14 mouse cellular contexts compared by ENCODE assay signal in genomic region chr4:41681947-41682346, GRCm38 (mm10). TPM values are rescaled to one million over a fixed set of nuclear protein-coding genes. Genes with fewer than 3 reads are reported as not detected.
DNase-seq lines count a peak whose midpoint lies in the region; ATAC-seq and TF ChIP-seq lines count a peak whose summit lies in the region.
"Had no signal": no experiment of that assay in that cellular context is flagged by ENCODE, and none has a peak within 500 bp of the region (broad histone marks: within the 10 kb centered on the region; RNA-seq: fewer than 3 reads in every experiment).

No protein-coding gene starts in this region.

- no peaks in the 10 kb centered on the region for H3K36me3 ChIP-seq in hindbrain, embryonic 12.5 days
- H3K36me3 ChIP-seq in hindbrain, postnatal 0 days (ENCODE audit: insufficient read depth, low read length): no peaks in the 10 kb centered on the region
- peaks cover 7% of the 10 kb centered on the region for H3K36me3 ChIP-seq in midbrain, embryonic 11.5 days (ENCODE audit: control insufficient read depth, insufficient read depth, low read length)
- no peaks in the 10 kb centered on the region for H3K36me3 ChIP-seq in midbrain, embryonic 15.5 days (replicated peaks)
- peaks cover 11% of the 10 kb centered on the region for H3K36me3 ChIP-seq in forebrain, embryonic 12.5 days (replicated peaks)
- no peaks in the 10 kb centered on the region for H3K36me3 ChIP-seq in hindbrain, embryonic 13.5 days
- H3K36me3 ChIP-seq: liver, embryonic 12.5 days had no signal

- 0 out of 2 replicates have a peak overlapping the region, but pooled peaks have one; percentile 36 for H3K4me2 ChIP-seq in hindbrain, embryonic 12.5 days (replicated peaks)
- H3K4me2 ChIP-seq in hindbrain, postnatal 0 days (ENCODE audit: low read depth, low read length): no peak overlapping the region
- no peak overlapping the region for H3K4me2 ChIP-seq in midbrain, embryonic 11.5 days
- H3K4me2 ChIP-seq in midbrain, embryonic 15.5 days: no peak overlapping the region
- H3K4me2 ChIP-seq in forebrain, embryonic 12.5 days: peak overlapping the region; percentile 46; the same call in 1 of the 2 replicates
- peak overlapping the region; percentile 32; the same call in 1 of the 2 replicates for H3K4me2 ChIP-seq in hindbrain, embryonic 13.5 days
- H3K4me2 ChIP-seq: liver, embryonic 12.5 days had no signal

- H3K4me1 ChIP-seq in hindbrain, embryonic 12.5 days: peaks cover 62% of the 10 kb centered on the region
- peaks cover 5% of the 10 kb centered on the region for H3K4me1 ChIP-seq in hindbrain, postnatal 0 days (ENCODE audit: insufficient read depth, low read length)
- H3K4me1 ChIP-seq in midbrain, embryonic 11.5 days (ENCODE audit: control insufficient read depth, insufficient read depth, low read length): peaks cover 58% of the 10 kb centered on the region
- H3K4me1 ChIP-seq in midbrain, embryonic 15.5 days: peaks cover 41% of the 10 kb centered on the region
- H3K4me1 ChIP-seq in forebrain, embryonic 12.5 days: peaks cover 72% of the 10 kb centered on the region
- H3K4me1 ChIP-seq in hindbrain, embryonic 13.5 days (replicated peaks): peaks cover 64% of the 10 kb centered on the region

- TF ChIP-seq CTCF in hindbrain, postnatal 0 days (IDR thresholded peaks at IDR 0.05; ENCODE audit: low read depth): no peak

- peak overlapping the region; percentile 80 for H3K27ac ChIP-seq in hindbrain, embryonic 12.5 days
- no peak overlapping the region; the same call in 1 of the 2 replicates for H3K27ac ChIP-seq in hindbrain, postnatal 0 days
- no peak overlapping the region for H3K27ac ChIP-seq in midbrain, embryonic 11.5 days (ENCODE audit: low read depth, low read length)
- H3K27ac ChIP-seq in midbrain, embryonic 15.5 days: no peak overlapping the region
- H3K27ac ChIP-seq in forebrain, embryonic 12.5 days: peak overlapping the region; percentile 80
- peak overlapping the region; percentile 80 for H3K27ac ChIP-seq in hindbrain, embryonic 13.5 days
- H3K27ac ChIP-seq: heart, adult 2 months; kidney, postnatal 0 days; liver, embryonic 12.5 days had no signal

- 65% methylated on average over 10 of the region's 10 CpGs for WGBS in hindbrain, embryonic 12.5 days
- 57% methylated on average over 10 of the region's 10 CpGs for WGBS in hindbrain, postnatal 0 days
- WGBS in midbrain, embryonic 11.5 days: 87% methylated on average over 10 of the region's 10 CpGs
- 65% methylated on average over 10 of the region's 10 CpGs for WGBS in midbrain, embryonic 15.5 days
- WGBS in forebrain, embryonic 12.5 days: 73% methylated on average over 10 of the region's 10 CpGs
- 66% methylated on average over 10 of the region's 10 CpGs for WGBS in hindbrain, embryonic 13.5 days

- no peak for ATAC-seq in hindbrain, embryonic 12.5 days (ENCODE audit: low FRiP score)
- no peak for ATAC-seq in hindbrain, postnatal 0 days
- no peak for ATAC-seq in midbrain, embryonic 11.5 days (ENCODE audit: low FRiP score)
- no peak for ATAC-seq in midbrain, embryonic 15.5 days (replicated peaks)
- ATAC-seq in forebrain, embryonic 12.5 days (ENCODE audit: low FRiP score): no peak
- ATAC-seq in hindbrain, embryonic 13.5 days (ENCODE audit: low FRiP score): no peak
- ATAC-seq: liver, embryonic 12.5 days had no signal

- no peaks in the 10 kb centered on the region for H3K9me3 ChIP-seq in hindbrain, embryonic 12.5 days (replicated peaks)
- no peaks in the 10 kb centered on the region for H3K9me3 ChIP-seq in hindbrain, postnatal 0 days (ENCODE audit: low read length)
- no peaks in the 10 kb centered on the region for H3K9me3 ChIP-seq in midbrain, embryonic 11.5 days (ENCODE audit: control insufficient read depth, low read length)
- H3K9me3 ChIP-seq in midbrain, embryonic 15.5 days: no peaks in the 10 kb centered on the region
- H3K9me3 ChIP-seq in forebrain, embryonic 12.5 days: no peaks in the 10 kb centered on the region
- no peaks in the 10 kb centered on the region for H3K9me3 ChIP-seq in hindbrain, embryonic 13.5 days
- H3K9me3 ChIP-seq: liver, embryonic 12.5 days had no signal

- H3K27me3 ChIP-seq in hindbrain, embryonic 12.5 days: no peaks in the 10 kb centered on the region
- H3K27me3 ChIP-seq in hindbrain, postnatal 0 days (ENCODE audit: insufficient read depth, low read length): no peaks in the 10 kb centered on the region
- H3K27me3 ChIP-seq in midbrain, embryonic 11.5 days (ENCODE audit: control insufficient read depth, insufficient read depth, low read length): no peaks in the 10 kb centered on the region
- no peaks in the 10 kb centered on the region for H3K27me3 ChIP-seq in midbrain, embryonic 15.5 days (replicated peaks)
- 0 out of 2 replicates have a peak, but pooled peaks cover 1% of the 10 kb centered on the region for H3K27me3 ChIP-seq in forebrain, embryonic 12.5 days
- H3K27me3 ChIP-seq in hindbrain, embryonic 13.5 days: no peaks in the 10 kb centered on the region

- H3K9ac ChIP-seq in hindbrain, embryonic 12.5 days: 0 out of 2 replicates have a peak overlapping the region, but pooled peaks have one; percentile 38
- H3K9ac ChIP-seq in hindbrain, postnatal 0 days (replicated peaks; ENCODE audit: low read length): no peak overlapping the region
- H3K9ac ChIP-seq in midbrain, embryonic 11.5 days (ENCODE audit: low read length): peak overlapping the region; percentile 60
- H3K9ac ChIP-seq in midbrain, embryonic 15.5 days: no peak overlapping the region
- H3K9ac ChIP-seq in forebrain, embryonic 12.5 days: 0 out of 2 replicates have a peak overlapping the region, but pooled peaks have one; percentile 48
- 0 out of 2 replicates have a peak overlapping the region, but pooled peaks have one; percentile 57 for H3K9ac ChIP-seq in hindbrain, embryonic 13.5 days
- H3K9ac ChIP-seq: liver, embryonic 12.5 days had no signal

- no peak for DNase-seq in hindbrain, postnatal 0 days (ENCODE audit: low spot score)
- DNase-seq in midbrain, embryonic 11.5 days (ENCODE audit: low spot score, missing footprints): no peak
- DNase-seq in retina, postnatal 1 day: no peak
- DNase-seq: heart, adult 2 months; heart, postnatal 36 days; lung, postnatal 14 days; thymus, postnatal 36 days had no signal

- H3K4me3 ChIP-seq in hindbrain, embryonic 12.5 days: no peak overlapping the region
- H3K4me3 ChIP-seq in hindbrain, postnatal 0 days (ENCODE audit: low read length): no peak overlapping the region
- no peak overlapping the region for H3K4me3 ChIP-seq in midbrain, embryonic 11.5 days (ENCODE audit: low read depth, low read length)
- no peak overlapping the region for H3K4me3 ChIP-seq in midbrain, embryonic 15.5 days
- no peak overlapping the region for H3K4me3 ChIP-seq in forebrain, embryonic 12.5 days (replicated peaks)
- no peak overlapping the region for H3K4me3 ChIP-seq in hindbrain, embryonic 13.5 days
- H3K4me3 ChIP-seq: erythroblast, embryonic 14.5 days; heart, adult 2 months; liver, embryonic 12.5 days had no signal

RNA-seq across cellular contexts. Expression of gene Cntfr, which starts 14.9 kb away (rescaled TPM):
- 28.8 and 35.9 TPM in 2 replicates for polyA plus RNA-seq in hindbrain, embryonic 12.5 days (2016; fragmentation: Nextera tagmentation; extraction: Ambion mirVana)
- total RNA-seq in hindbrain, postnatal 0 days (2014; rRNA removed): 59.3 and 61.9 TPM in 2 replicates
- 18.5 and 22.1 TPM in 2 replicates for polyA plus RNA-seq in hindbrain, postnatal 0 days (2015; fragmentation: Nextera tagmentation; extraction: Ambion mirVana)
- 25.7 and 33.8 TPM in 2 replicates for polyA plus RNA-seq in midbrain, embryonic 11.5 days (2014; fragmentation: Nextera tagmentation; extraction: Ambion mirVana)
- 28.1 and 32.2 TPM in 2 replicates for polyA plus RNA-seq in midbrain, embryonic 15.5 days (2015; fragmentation: Nextera tagmentation; extraction: Ambion mirVana)
- 21.9 and 28.3 TPM in 2 replicates for polyA plus RNA-seq in forebrain, embryonic 12.5 days (2016; fragmentation: Nextera tagmentation; extraction: Ambion mirVana)
- 24.4 and 27.8 TPM in 2 replicates for polyA plus RNA-seq in hindbrain, embryonic 13.5 days (2015; fragmentation: Nextera tagmentation; extraction: Ambion mirVana)
- polyA plus RNA-seq: erythroblast, embryonic 14.5 days had no signal

RNA-seq across cellular contexts. Expression of gene Il11ra1, which starts 17.8 kb away (rescaled TPM):
- 125 and 141 TPM in 2 replicates for polyA plus RNA-seq in hindbrain, embryonic 12.5 days (2016; fragmentation: Nextera tagmentation; extraction: Ambion mirVana)
- 24.4 and 41.9 TPM in 2 replicates for total RNA-seq in hindbrain, postnatal 0 days (2014; rRNA removed)
- 47.4 and 49.8 TPM in 2 replicates for polyA plus RNA-seq in hindbrain, postnatal 0 days (2015; fragmentation: Nextera tagmentation; extraction: Ambion mirVana)
- polyA plus RNA-seq in midbrain, embryonic 11.5 days (2014; fragmentation: Nextera tagmentation; extraction: Ambion mirVana): 55.2 and 57.9 TPM in 2 replicates
- polyA plus RNA-seq in midbrain, embryonic 15.5 days (2015; fragmentation: Nextera tagmentation; extraction: Ambion mirVana): 37.5 and 40.3 TPM in 2 replicates
- polyA plus RNA-seq in forebrain, embryonic 12.5 days (2016; fragmentation: Nextera tagmentation; extraction: Ambion mirVana): 56.6 and 62.1 TPM in 2 replicates
- 47.6 and 48.5 TPM in 2 replicates for polyA plus RNA-seq in hindbrain, embryonic 13.5 days (2015; fragmentation: Nextera tagmentation; extraction: Ambion mirVana)

RNA-seq across cellular contexts. Expression of gene Rpp25l, which starts 31.4 kb away (rescaled TPM):
- 55.6 and 66.5 TPM in 2 replicates for polyA plus RNA-seq in hindbrain, embryonic 12.5 days (2016; fragmentation: Nextera tagmentation; extraction: Ambion mirVana)
- 35.0 and 42.2 TPM in 2 replicates for total RNA-seq in hindbrain, postnatal 0 days (2014; rRNA removed)
- 47.3 and 48.3 TPM in 2 replicates for polyA plus RNA-seq in hindbrain, postnatal 0 days (2015; fragmentation: Nextera tagmentation; extraction: Ambion mirVana)
- polyA plus RNA-seq in midbrain, embryonic 11.5 days (2014; fragmentation: Nextera tagmentation; extraction: Ambion mirVana): 69.3 and 85.9 TPM in 2 replicates
- polyA plus RNA-seq in midbrain, embryonic 15.5 days (2015; fragmentation: Nextera tagmentation; extraction: Ambion mirVana): 59.1 and 64.6 TPM in 2 replicates
- 77.0 and 79.1 TPM in 2 replicates for polyA plus RNA-seq in forebrain, embryonic 12.5 days (2016; fragmentation: Nextera tagmentation; extraction: Ambion mirVana)
- polyA plus RNA-seq in hindbrain, embryonic 13.5 days (2015; fragmentation: Nextera tagmentation; extraction: Ambion mirVana): 63.0 and 66.8 TPM in 2 replicates

RNA-seq across cellular contexts. Expression of gene Dctn3, which starts 41.0 kb away (rescaled TPM):
- polyA plus RNA-seq in hindbrain, embryonic 12.5 days (2016; fragmentation: Nextera tagmentation; extraction: Ambion mirVana): 191 and 199 TPM in 2 replicates
- 145 and 147 TPM in 2 replicates for total RNA-seq in hindbrain, postnatal 0 days (2014; rRNA removed)
- polyA plus RNA-seq in hindbrain, postnatal 0 days (2015; fragmentation: Nextera tagmentation; extraction: Ambion mirVana): 306 and 316 TPM in 2 replicates
- polyA plus RNA-seq in midbrain, embryonic 11.5 days (2014; fragmentation: Nextera tagmentation; extraction: Ambion mirVana): 154 and 155 TPM in 2 replicates
- polyA plus RNA-seq in midbrain, embryonic 15.5 days (2015; fragmentation: Nextera tagmentation; extraction: Ambion mirVana): 295 and 308 TPM in 2 replicates
- polyA plus RNA-seq in forebrain, embryonic 12.5 days (2016; fragmentation: Nextera tagmentation; extraction: Ambion mirVana): 159 and 179 TPM in 2 replicates
- polyA plus RNA-seq in hindbrain, embryonic 13.5 days (2015; fragmentation: Nextera tagmentation; extraction: Ambion mirVana): 301 and 303 TPM in 2 replicates

RNA-seq across cellular contexts. Expression of gene Enho, which starts 41.8 kb away (rescaled TPM):
- 73.6 and 78.6 TPM in 2 replicates for polyA plus RNA-seq in hindbrain, embryonic 12.5 days (2016; fragmentation: Nextera tagmentation; extraction: Ambion mirVana)
- total RNA-seq in hindbrain, postnatal 0 days (2014; rRNA removed): 179 and 205 TPM in 2 replicates
- 139 and 141 TPM in 2 replicates for polyA plus RNA-seq in hindbrain, postnatal 0 days (2015; fragmentation: Nextera tagmentation; extraction: Ambion mirVana)
- polyA plus RNA-seq in midbrain, embryonic 11.5 days (2014; fragmentation: Nextera tagmentation; extraction: Ambion mirVana): 30.4 and 32.9 TPM in 2 replicates
- polyA plus RNA-seq in midbrain, embryonic 15.5 days (2015; fragmentation: Nextera tagmentation; extraction: Ambion mirVana): 121 and 122 TPM in 2 replicates
- 43.2 and 44.7 TPM in 2 replicates for polyA plus RNA-seq in forebrain, embryonic 12.5 days (2016; fragmentation: Nextera tagmentation; extraction: Ambion mirVana)
- polyA plus RNA-seq in hindbrain, embryonic 13.5 days (2015; fragmentation: Nextera tagmentation; extraction: Ambion mirVana): 92.0 and 95.2 TPM in 2 replicates

Comparison
In these comparisons a context has a peak if more than half of its experiments do, and no peak if none do; other contexts are left out.
1. H3K27ac ChIP-seq: peak in hindbrain, embryonic 12.5 days (single experiment), forebrain, embryonic 12.5 days (single experiment) and hindbrain, embryonic 13.5 days (single experiment); none in hindbrain, postnatal 0 days (single experiment), midbrain, embryonic 11.5 days (single experiment) and midbrain, embryonic 15.5 days (single experiment).
2. H3K4me2 ChIP-seq: peak in hindbrain, embryonic 12.5 days (single experiment), forebrain, embryonic 12.5 days (single experiment) and hindbrain, embryonic 13.5 days (single experiment); none in hindbrain, postnatal 0 days (single experiment), midbrain, embryonic 11.5 days (single experiment) and midbrain, embryonic 15.5 days (single experiment).
3. H3K9ac ChIP-seq: peak in hindbrain, embryonic 12.5 days (single experiment), midbrain, embryonic 11.5 days (single experiment), forebrain, embryonic 12.5 days (single experiment) and hindbrain, embryonic 13.5 days (single experiment); none in hindbrain, postnatal 0 days (single experiment) and midbrain, embryonic 15.5 days (single experiment).